Mouse (Mus musculus) heart, embryonic 16.5 days (tissue): ENCODE results near the gene Hpdl. TPM values are rescaled to one million over a fixed set of nuclear protein-coding genes. Genes with fewer than 3 reads are reported as not detected.

ENCODE experiments used
- ATAC-seq: fragments of 200-750 bp; cut with Nextera tagmentation; replicated peaks from 2 replicates; pipeline ENCODE4 v1.8.0; 2017; ENCODE audit warnings: moderate number of reproducible peaks; ENCODE audit not compliant: insufficient read depth, low FRiP score; ENCODE audit errors: extremely low read depth
- H3K27ac ChIP-seq: fragments of 300-500 bp; sonication (generic); 2 replicates; pipeline ENCODE4 v1.5.1; 2014; ENCODE audit warnings: mild to moderate bottlenecking, low read length, control low read depth, moderate library complexity
- H3K27me3 ChIP-seq: fragments of 300-500 bp; sonication (generic); 2 replicates; pipeline ENCODE4 v1.6.1; 2014; ENCODE audit warnings: low read length, mixed read lengths; ENCODE audit not compliant: control insufficient read depth, insufficient read depth
- H3K36me3 ChIP-seq: fragments of 300-500 bp; sonication (generic); 2 replicates; pipeline ENCODE4 v1.6.1; 2014; ENCODE audit not compliant: control insufficient read depth, insufficient read depth
- H3K4me1 ChIP-seq: fragments of 300-500 bp; sonication (generic); 2 replicates; pipeline ENCODE4 v1.6.1; 2014; ENCODE audit warnings: low read length, mixed read lengths; ENCODE audit not compliant: control insufficient read depth, insufficient read depth
- H3K4me2 ChIP-seq: fragments of 300-500 bp; sonication (generic); 2 replicates; pipeline ENCODE4 v1.6.1; 2014; ENCODE audit warnings: low read depth, mild to moderate bottlenecking, control low read depth, low read length
- H3K4me3 ChIP-seq: fragments of 300-500 bp; sonication (generic); 2 replicates; pipeline ENCODE4 v1.5.1; 2014; ENCODE audit warnings: mild to moderate bottlenecking, control low read depth, low read length
- H3K9ac ChIP-seq: fragments of 300-500 bp; sonication (generic); 2 replicates; pipeline ENCODE4 v1.6.1; 2014; ENCODE audit warnings: low read length, control low read depth
- H3K9me3 ChIP-seq: fragments of 300-500 bp; sonication (generic); replicated peaks from 2 replicates; pipeline ENCODE4 v1.6.1; 2016; ENCODE audit warnings: low read length; ENCODE audit not compliant: control insufficient read depth
- WGBS: fragments of 180-500 bp; shearing (Covaris S2); extraction: QIAGEN DNeasy Blood & Tissue Kit; methylation state at CpG from one replicate; pipeline ENCODE4 v1.1.7; 2014; 5-methylcytosine and 5-hydroxymethylcytosine counted together
- polyA plus RNA-seq: library from polyadenylated mRNA; unstranded; fragments of >200 nt; fragmentation: Nextera tagmentation; extraction: Ambion mirVana; gene quantifications from 2 replicates; pipeline ENCODE4 v1.2.1, GENCODE M21; 2015

The Hpdl gene
- polyA plus RNA-seq, 1 experiment from 2014 or later: 0.95 TPM

DNA sequence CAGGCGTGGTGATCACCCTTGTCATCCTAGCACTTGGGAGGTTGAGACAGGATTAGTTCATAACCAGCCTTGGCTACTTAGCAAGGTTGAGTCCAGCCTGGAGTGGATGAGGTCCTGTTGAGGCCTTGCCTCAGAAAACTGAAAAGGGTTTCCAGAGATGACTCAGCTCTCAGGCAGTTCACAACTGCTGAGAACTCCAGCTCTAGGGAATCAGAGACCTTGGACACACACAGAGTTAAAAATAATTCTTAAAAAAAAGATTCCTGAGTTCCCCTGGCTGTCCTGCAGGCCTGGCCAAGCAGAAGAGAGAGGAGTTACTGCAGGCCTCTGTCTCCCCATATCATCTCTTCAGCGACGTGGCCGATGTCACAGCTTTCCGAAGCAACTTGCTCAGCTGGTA, 6.2 kb downstream of the Hpdl start:
- no peak overlapping the region for H3K9ac ChIP-seq
- no peak overlapping the region for H3K4me2 ChIP-seq
- ATAC-seq: no peak
- no peaks in the 10 kb centered on the region for H3K4me1 ChIP-seq
- WGBS: 70% methylated on average over 5 of the region's 5 CpGs
- no peaks in the 10 kb centered on the region for H3K9me3 ChIP-seq
- H3K27me3 ChIP-seq: peaks cover 4% of the 10 kb centered on the region
- no peak overlapping the region for H3K4me3 ChIP-seq
- no peaks in the 10 kb centered on the region for H3K36me3 ChIP-seq
- H3K27ac ChIP-seq: no peak overlapping the region

DNA sequence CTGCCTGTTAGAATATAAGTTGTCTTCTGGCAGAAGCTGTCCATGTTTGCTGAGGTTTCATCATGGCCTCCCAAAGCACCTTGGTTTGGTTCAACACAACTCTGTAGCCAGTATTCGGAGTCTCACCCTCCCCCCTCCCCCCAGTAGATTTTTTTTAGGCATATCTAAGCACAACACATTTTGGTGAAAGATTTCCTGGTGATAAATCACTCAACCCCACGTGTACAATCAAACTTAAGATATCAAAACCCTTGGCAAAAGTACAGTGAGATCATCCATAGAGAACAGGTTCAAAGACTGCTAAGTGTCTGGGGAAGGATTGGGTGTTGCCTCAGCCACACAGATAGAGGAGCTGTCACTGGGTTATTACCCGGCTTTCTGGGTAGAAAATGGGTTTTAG, 10.5 kb downstream of the Hpdl start:
- Histone ChIP-seq H3K27me3 (no peaks in the 10 kb centered on the region), H3K4me1 (peaks cover 11% of the 10 kb centered on the region), H3K4me3 (no peak overlapping the region), H3K27ac (no peak overlapping the region), H3K4me2 (no peak overlapping the region), H3K36me3 (no peaks in the 10 kb centered on the region), H3K9me3 (no peaks in the 10 kb centered on the region), H3K9ac (no peak overlapping the region)
- ATAC-seq: no peak
- 63% methylated on average over 3 of the region's 3 CpGs for WGBS

DNA sequence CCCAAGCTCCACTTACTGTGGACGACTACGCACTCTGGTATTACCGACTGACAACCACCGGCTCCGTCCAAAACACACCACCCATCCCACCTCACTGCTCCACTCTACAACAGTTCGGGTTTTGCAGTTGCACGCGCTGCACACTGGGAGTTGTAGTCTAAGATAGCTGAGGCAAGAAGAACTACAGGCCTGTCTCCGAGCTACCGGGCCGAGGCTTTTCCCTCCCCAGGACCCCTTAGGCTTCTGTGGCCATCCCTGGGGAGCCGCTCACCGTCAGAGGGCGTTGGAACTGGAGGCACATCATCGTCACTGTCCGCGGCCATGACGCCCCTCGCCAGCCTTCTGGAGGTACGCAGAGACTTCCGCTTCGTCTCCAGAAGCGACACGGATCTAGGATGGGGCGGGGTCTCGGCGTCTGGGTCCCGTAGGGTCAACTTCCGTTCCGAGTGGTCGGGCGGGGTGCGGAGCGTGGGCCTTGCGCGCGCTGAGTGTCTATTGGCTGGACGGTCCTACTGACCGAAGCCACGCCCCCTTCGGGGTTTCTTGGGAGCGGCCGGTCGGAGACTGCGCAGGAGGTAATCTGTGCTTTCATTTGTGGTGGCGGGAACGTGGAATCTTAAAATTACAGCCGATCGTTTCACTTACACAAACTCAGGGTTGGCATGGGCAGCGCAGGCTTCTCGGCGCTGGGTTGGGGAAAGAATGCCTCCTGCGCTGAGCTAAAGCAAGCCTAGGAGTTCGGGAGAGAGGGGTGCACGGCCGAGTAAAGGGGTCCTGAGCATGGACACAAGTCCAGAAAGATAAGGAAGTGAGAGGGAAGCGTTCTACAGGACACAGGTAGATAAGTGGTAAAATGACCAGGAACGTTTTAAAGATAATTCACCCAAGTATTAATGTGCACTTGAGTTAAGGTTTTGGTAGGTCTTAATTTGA, 14.0 kb downstream of the Hpdl start, which contains the start of the genes Toe1 and Mutyh:
Gene Toe1, minus strand, starts transcription at position 444 of the 933 bp plus-strand sequence.
Gene Mutyh, plus strand, starts transcription at position 527 of the 933 bp plus-strand sequence.
- ATAC-seq: peak; percentile 100
- H3K27ac ChIP-seq: peak within 1 kb of the TSS; percentile 91
- H3K4me2 ChIP-seq: peak within 1 kb of the TSS; percentile 56
- H3K9me3 ChIP-seq: no peaks in the 10 kb centered on the region
- peak within 1 kb of the TSS; percentile 90 for H3K4me3 ChIP-seq
- H3K9ac ChIP-seq: peak within 1 kb of the TSS; percentile 89
- H3K27me3 ChIP-seq: no peaks in the 10 kb centered on the region
- H3K36me3 ChIP-seq: peaks cover 23% of the 10 kb centered on the region
- peaks cover 11% of the 10 kb centered on the region for H3K4me1 ChIP-seq
- under 1% methylated on average over 58 of the region's 58 CpGs for WGBS

DNA sequence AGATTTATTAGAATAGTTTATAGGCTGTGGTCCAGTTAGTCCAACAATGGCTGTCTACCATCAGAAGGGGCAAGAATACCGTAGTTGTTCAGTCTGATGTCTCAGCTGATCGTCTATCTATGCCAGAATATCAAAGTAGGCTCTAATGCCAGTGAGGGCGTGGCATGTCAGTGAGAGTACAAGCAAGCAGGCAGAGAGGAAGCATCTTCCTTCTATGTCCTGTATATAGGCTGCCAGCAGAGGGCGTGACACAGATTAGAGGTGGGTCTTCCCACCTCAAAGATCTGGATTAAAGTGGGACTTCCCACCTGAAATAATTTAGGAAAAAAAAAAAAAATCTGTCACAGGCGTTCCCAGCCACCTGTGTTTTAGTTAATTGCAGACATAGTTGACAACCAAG, 21.6 kb downstream of the Hpdl start:
- Histone ChIP-seq H3K4me2 (no peak overlapping the region), H3K9ac (no peak overlapping the region), H3K36me3 (peaks cover 19% of the 10 kb centered on the region), H3K9me3 (no peaks in the 10 kb centered on the region), H3K27me3 (no peaks in the 10 kb centered on the region), H3K4me1 (peaks cover 9% of the 10 kb centered on the region), H3K27ac (no peak overlapping the region), H3K4me3 (no peak overlapping the region)
- ATAC-seq: no peak
- WGBS: 33% methylated on average over 5 of the region's 5 CpGs

DNA sequence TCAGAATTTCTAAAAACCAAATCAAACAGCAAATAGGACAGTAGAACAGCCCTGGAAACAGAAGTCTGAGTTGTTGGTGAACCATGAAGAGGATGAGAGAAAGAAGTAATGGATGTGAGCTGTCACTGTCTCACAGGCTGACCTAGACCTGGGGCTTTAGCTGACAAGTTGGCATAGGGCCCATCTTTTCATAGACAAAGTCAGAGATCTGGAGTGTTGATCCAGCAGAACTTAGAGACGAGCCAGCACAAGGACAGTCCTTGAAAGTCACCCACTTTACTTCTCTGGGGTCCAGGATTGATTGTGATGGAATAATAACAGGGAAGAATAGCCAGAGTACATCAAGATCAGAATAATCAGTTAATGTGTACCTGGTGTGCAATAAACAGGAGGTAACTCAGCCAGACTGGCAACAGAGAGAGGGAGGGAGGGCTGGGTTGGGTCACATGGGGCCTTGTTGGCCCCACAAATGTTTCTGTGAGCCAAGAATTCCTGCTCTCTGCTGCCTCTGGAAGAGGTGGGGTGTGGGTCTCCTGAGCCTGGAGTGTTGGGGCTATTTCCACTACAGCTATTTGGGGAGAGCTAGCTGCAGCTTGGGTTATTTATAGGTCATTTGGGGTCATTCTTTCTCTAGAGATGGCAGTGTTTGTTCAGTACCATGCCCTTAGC, 24.9 kb downstream of the Hpdl start:
- no peaks in the 10 kb centered on the region for H3K27me3 ChIP-seq
- 30% methylated on average over 1 of the region's 1 CpGs for WGBS
- ATAC-seq: peak; percentile 93
- H3K36me3 ChIP-seq: no peaks in the 10 kb centered on the region
- H3K4me1 ChIP-seq: peaks cover 9% of the 10 kb centered on the region
- no peak overlapping the region for H3K9ac ChIP-seq
- H3K27ac ChIP-seq: peak overlapping the region; percentile 90
- no peaks in the 10 kb centered on the region for H3K9me3 ChIP-seq
- H3K4me3 ChIP-seq: no peak overlapping the region
- H3K4me2 ChIP-seq: peak overlapping the region; percentile 37

DNA sequence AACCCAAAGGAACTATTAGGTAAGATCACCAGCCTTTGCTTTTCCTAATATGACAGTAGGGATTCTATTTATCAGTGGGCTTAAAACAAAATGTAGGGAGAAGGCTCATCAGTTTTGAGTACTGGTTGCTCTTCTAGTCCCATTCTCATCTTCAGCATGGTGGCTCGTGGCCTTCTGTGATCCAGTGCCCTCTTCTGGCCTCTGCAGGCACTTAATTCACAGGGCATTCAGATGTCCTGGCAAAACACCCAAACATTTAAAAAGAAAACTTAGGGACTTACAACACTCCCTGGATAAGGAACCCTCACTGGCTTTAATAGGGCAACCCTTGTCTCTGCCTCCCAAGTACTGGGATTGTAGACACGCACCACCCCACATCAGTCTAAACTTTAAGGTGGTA, 27.2 kb downstream of the Hpdl start:
- no peaks in the 10 kb centered on the region for H3K36me3 ChIP-seq

DNA sequence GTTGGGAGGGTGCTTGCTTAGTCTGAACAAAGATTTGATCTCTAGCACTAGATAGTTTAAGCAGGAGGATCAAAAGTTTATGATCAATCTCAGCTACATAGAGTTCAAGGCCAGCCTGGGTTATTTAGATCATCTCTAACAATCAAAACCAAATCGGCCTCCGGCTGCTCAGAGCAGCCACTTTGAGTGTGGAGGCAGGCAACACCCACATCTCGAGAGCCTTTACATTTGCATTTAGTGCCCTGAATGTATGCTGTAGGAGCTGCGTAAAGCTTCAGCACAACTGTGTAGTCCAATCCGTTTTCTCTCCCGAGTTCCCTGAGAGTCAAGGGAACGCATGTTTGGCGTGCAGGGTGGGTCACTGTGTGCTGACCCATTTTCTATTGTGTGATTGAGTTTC, 29.1 kb downstream of the Hpdl start:
- Histone ChIP-seq H3K4me1 (peaks cover 13% of the 10 kb centered on the region), H3K9ac (no peak overlapping the region), H3K4me3 (no peak overlapping the region), H3K27me3 (no peaks in the 10 kb centered on the region), H3K4me2 (no peak overlapping the region), H3K9me3 (no peaks in the 10 kb centered on the region), H3K36me3 (no peaks in the 10 kb centered on the region), H3K27ac (no peak overlapping the region)
- 84% methylated on average over 8 of the region's 8 CpGs for WGBS
- no peak for ATAC-seq

More for the DNA sequence above, 27.2 kb downstream of the Hpdl start:
- H3K9me3 ChIP-seq: no peaks in the 10 kb centered on the region
- H3K4me2 ChIP-seq: no peak overlapping the region
- H3K27ac ChIP-seq: no peak overlapping the region
- H3K4me3 ChIP-seq: no peak overlapping the region
- H3K9ac ChIP-seq: no peak overlapping the region
- no peaks in the 10 kb centered on the region for H3K27me3 ChIP-seq
- 70% methylated on average over 2 of the region's 2 CpGs for WGBS
- ATAC-seq: no peak
- peaks cover 9% of the 10 kb centered on the region for H3K4me1 ChIP-seq

DNA sequence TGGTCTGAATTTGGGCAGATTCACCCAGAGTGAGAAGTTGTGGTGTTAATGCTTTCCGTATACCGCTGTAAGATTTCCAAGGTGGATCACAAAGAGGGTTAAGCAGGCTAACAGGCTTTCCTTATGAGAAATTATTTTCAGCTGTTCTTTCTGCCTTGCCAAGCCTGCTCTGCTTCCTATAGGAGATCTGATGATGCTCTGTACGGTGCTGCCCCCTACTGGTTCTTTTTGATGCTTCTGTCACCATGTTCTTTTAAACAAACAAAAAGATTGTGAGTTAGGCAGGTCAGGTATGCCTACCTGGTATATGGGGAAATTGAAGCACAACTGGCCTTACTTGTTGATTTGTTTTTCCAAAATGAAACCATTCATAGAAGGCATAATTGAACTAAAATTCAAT, 32.6 kb downstream of the Hpdl start:
- no peak overlapping the region for H3K4me3 ChIP-seq
- 10% methylated on average over 3 of the region's 3 CpGs for WGBS
- peaks cover 4% of the 10 kb centered on the region; the same call in 1 of the 2 replicates for H3K9me3 ChIP-seq
- no peak overlapping the region for H3K27ac ChIP-seq
- H3K4me1 ChIP-seq: peaks cover 4% of the 10 kb centered on the region; the same call in 1 of the 2 replicates
- H3K36me3 ChIP-seq: no peaks in the 10 kb centered on the region
- no peak overlapping the region for H3K9ac ChIP-seq
- no peak for ATAC-seq
- H3K27me3 ChIP-seq: no peaks in the 10 kb centered on the region
- no peak overlapping the region for H3K4me2 ChIP-seq
